Mouse (Mus musculus): ENCODE data around the gene Ptgr2. TPM values are rescaled to one million over a fixed set of nuclear protein-coding genes. Genes with fewer than 3 reads are reported as not detected.
"Not testable (repeated sequence)": the region's sequence is repeated elsewhere in the genome, so short reads cannot be mapped to it uniquely, and the experiment has no call there.

Gene Ptgr2
- polyA plus RNA-seq (2012; ENCODE audit: insufficient read depth, low replicate concordance), result 3.3 TPM in 1 of 2 replicates, not detected in the other

- Histone ChIP-seq H3K9me3 (no peaks in the 10 kb centered on the region), H3K27me3 (replicated peaks) (peaks cover 1% of the 10 kb centered on the region), H3K36me3 (replicated peaks; ENCODE audit: low read length) (peaks cover 12% of the 10 kb centered on the region), H3K4me3 (replicated peaks) (peak within 1 kb of the TSS; percentile 96), H3K4me1 (peaks cover 42% of the 10 kb centered on the region)
- TF ChIP-seq GATA1 (IDR thresholded peaks at IDR 0.05; ENCODE audit: borderline replicate concordance, low read length), result no peak
- TF ChIP-seq FLI1 (IDR thresholded peaks at IDR 0.05; ENCODE audit: low read length), result peak; percentile 84
Observed at GRCm38 (mm10) chr12:84284885-84285592, at the start of gene Ptgr2. Gene Ptgr2 (plus strand): TSS chr12:84285232.

GRCm38 (mm10) chr12:84235577-84235976 is 49.5 kb upstream of the Ptgr2 start:
- Histone ChIP-seq H3K36me3 (replicated peaks; ENCODE audit: low read length) (no peaks in the 10 kb centered on the region), H3K27me3 (replicated peaks) (peaks cover 5% of the 10 kb centered on the region), H3K9me3 (peaks cover 3% of the 10 kb centered on the region; the same call in 1 of the 2 replicates), H3K4me3 (replicated peaks) (no peak overlapping the region), H3K4me1 (peaks cover 36% of the 10 kb centered on the region)
- no peak for TF ChIP-seq FLI1 (IDR thresholded peaks at IDR 0.05; ENCODE audit: low read length)
- TF ChIP-seq GATA1 (IDR thresholded peaks at IDR 0.05; ENCODE audit: borderline replicate concordance, low read length), result no peak

- Histone ChIP-seq H3K36me3 (replicated peaks; ENCODE audit: low read length) (no peaks in the 10 kb centered on the region), H3K9me3 (peaks cover 3% of the 10 kb centered on the region; the same call in 1 of the 2 replicates), H3K4me1 (peaks cover 36% of the 10 kb centered on the region), H3K27me3 (replicated peaks) (peaks cover 6% of the 10 kb centered on the region), H3K4me3 (replicated peaks) (peak overlapping the region; percentile 44)
- no peak for TF ChIP-seq FLI1 (IDR thresholded peaks at IDR 0.05; ENCODE audit: low read length)
- TF ChIP-seq GATA1 (IDR thresholded peaks at IDR 0.05; ENCODE audit: borderline replicate concordance, low read length), result no peak
Observed at GRCm38 (mm10) chr12:84235981-84236752, 48.9 kb upstream of the Ptgr2 start.

GRCm38 (mm10) chr12:84237036-84237435 is 48.0 kb upstream of the Ptgr2 start:
- not testable (repeated sequence) for H3K4me3 ChIP-seq (replicated peaks); H3K9me3 ChIP-seq; H3K27me3 ChIP-seq (replicated peaks); H3K36me3 ChIP-seq (replicated peaks; ENCODE audit: low read length)
- peaks cover 40% of the 10 kb centered on the region for H3K4me1 ChIP-seq

- peaks cover 37% of the 10 kb centered on the region for H3K4me1 ChIP-seq
- no peaks in the 10 kb centered on the region for H3K36me3 ChIP-seq (replicated peaks; ENCODE audit: low read length)
- H3K9me3 ChIP-seq, result 0 out of 2 replicates have a peak, but pooled peaks cover 4% of the 10 kb centered on the region
- H3K4me3 ChIP-seq (replicated peaks), result peak overlapping the region; percentile 26
- H3K27me3 ChIP-seq (replicated peaks), result peaks cover 17% of the 10 kb centered on the region
- TF ChIP-seq FLI1 (IDR thresholded peaks at IDR 0.05; ENCODE audit: low read length) (no peak), GATA1 (IDR thresholded peaks at IDR 0.05; ENCODE audit: borderline replicate concordance, low read length) (no peak)
Observed at GRCm38 (mm10) chr12:84243076-84243770, 41.8 kb upstream of the Ptgr2 start.

- peaks cover 12% of the 10 kb centered on the region for H3K27me3 ChIP-seq (replicated peaks)
- no peak overlapping the region for H3K4me3 ChIP-seq (replicated peaks)
- peaks cover 34% of the 10 kb centered on the region for H3K4me1 ChIP-seq
- H3K36me3 ChIP-seq (replicated peaks; ENCODE audit: low read length), result no peaks in the 10 kb centered on the region
- no peak for TF ChIP-seq FLI1 (IDR thresholded peaks at IDR 0.05; ENCODE audit: low read length)
- no peak for TF ChIP-seq GATA1 (IDR thresholded peaks at IDR 0.05; ENCODE audit: borderline replicate concordance, low read length)
- H3K9me3 ChIP-seq, result 0 out of 2 replicates have a peak, but pooled peaks cover 4% of the 10 kb centered on the region
Observed at GRCm38 (mm10) chr12:84245683-84246082, 39.3 kb upstream of the Ptgr2 start.

GRCm38 (mm10) chr12:84249217-84249616 is 35.8 kb upstream of the Ptgr2 start:
- Histone ChIP-seq H3K4me1 (peaks cover 22% of the 10 kb centered on the region), H3K27me3 (replicated peaks) (peaks cover 8% of the 10 kb centered on the region), H3K4me3 (replicated peaks) (no peak overlapping the region), H3K36me3 (replicated peaks; ENCODE audit: low read length) (no peaks in the 10 kb centered on the region), H3K9me3 (peaks cover 10% of the 10 kb centered on the region; the same call in 1 of the 2 replicates)
- TF ChIP-seq FLI1 (IDR thresholded peaks at IDR 0.05; ENCODE audit: low read length), result no peak
- TF ChIP-seq GATA1 (IDR thresholded peaks at IDR 0.05; ENCODE audit: borderline replicate concordance, low read length), result no peak

GRCm38 (mm10) chr12:84252811-84253210 is 32.2 kb upstream of the Ptgr2 start:
- H3K9me3 ChIP-seq, result peaks cover 24% of the 10 kb centered on the region
- H3K27me3 ChIP-seq (replicated peaks), result peaks cover 6% of the 10 kb centered on the region
- TF ChIP-seq GATA1 (IDR thresholded peaks at IDR 0.05; ENCODE audit: borderline replicate concordance, low read length) (no peak), FLI1 (IDR thresholded peaks at IDR 0.05; ENCODE audit: low read length) (no peak)
- peaks cover 33% of the 10 kb centered on the region for H3K4me1 ChIP-seq
- no peak overlapping the region for H3K4me3 ChIP-seq (replicated peaks)
- no peaks in the 10 kb centered on the region for H3K36me3 ChIP-seq (replicated peaks; ENCODE audit: low read length)

GRCm38 (mm10) chr12:84254886-84255285 is 30.1 kb upstream of the Ptgr2 start:
- Histone ChIP-seq H3K9me3 (peaks cover 24% of the 10 kb centered on the region), H3K27me3 (replicated peaks) (peaks cover 8% of the 10 kb centered on the region), H3K4me3 (replicated peaks) (no peak overlapping the region), H3K36me3 (replicated peaks; ENCODE audit: low read length) (no peaks in the 10 kb centered on the region), H3K4me1 (peaks cover 29% of the 10 kb centered on the region)
- no peak for TF ChIP-seq GATA1 (IDR thresholded peaks at IDR 0.05; ENCODE audit: borderline replicate concordance, low read length)
- no peak for TF ChIP-seq FLI1 (IDR thresholded peaks at IDR 0.05; ENCODE audit: low read length)
